Mouse (Mus musculus) spleen, postnatal 4 days (tissue): ENCODE data around the gene Myrfl.

Source experiments
- DNase-seq, 2 experiments: peaks; one replicate each; pipeline ENCODE4 v3.0.0; 2022; ENCODE audit warnings: low spot score in 2 of 2

Gene Myrfl

DNA sequence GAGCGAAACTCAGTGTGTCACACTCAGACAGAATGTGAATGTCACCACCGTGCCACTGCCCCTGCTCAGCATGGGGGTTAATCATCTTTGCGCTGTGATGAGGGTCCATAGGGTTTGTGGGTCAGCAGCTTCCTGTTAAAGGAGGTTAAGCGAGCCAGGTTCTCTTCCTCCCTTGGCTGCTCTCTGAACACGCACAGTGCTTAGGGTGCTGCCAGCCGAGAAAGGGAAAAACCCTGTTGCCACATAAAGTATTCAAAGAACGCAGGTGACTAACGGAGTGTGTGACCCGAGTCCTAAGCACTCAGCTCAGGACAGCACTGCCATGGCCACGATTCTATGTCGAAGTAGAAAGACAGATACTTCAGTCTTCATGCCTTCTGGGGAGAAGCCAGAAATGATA is 69.4 kb downstream of the Myrfl start:
- DNase-seq, result no peak

DNA sequence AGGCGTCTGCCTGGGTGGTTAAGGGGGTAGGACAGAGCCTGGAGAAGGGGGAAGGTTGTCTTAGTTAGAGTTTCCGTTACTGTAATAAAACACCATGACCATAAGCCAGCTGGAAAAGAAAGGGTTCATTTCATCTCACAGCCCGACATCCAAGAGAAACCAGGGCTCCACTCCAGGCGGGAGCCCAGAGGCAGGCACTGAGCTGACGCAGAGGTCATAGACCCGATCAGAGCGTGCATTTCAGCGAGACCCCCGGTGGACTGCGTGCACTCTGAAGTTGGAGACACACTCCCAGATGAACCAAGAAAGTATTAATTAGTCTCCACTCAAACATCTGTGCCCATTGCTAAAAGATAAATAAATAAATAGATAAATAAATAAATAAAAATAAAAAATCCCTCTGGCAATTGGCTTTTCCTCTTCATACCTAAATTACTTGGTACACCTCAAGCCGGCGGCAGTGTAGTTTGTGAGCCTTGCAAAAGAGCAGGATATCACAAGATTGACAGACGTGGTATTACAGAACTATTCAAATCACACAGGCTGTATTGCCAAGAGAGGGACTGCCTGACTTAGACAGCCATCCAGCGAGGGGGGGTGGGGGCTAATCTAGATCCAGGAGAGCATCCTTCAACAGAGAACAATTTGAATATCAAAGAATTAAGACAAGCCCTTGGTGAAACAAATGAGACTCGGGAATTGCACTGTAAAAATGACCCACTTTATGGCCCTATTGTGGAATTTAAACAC is 81.2 kb downstream of the Myrfl start:
- DNase-seq, result no peak

DNA sequence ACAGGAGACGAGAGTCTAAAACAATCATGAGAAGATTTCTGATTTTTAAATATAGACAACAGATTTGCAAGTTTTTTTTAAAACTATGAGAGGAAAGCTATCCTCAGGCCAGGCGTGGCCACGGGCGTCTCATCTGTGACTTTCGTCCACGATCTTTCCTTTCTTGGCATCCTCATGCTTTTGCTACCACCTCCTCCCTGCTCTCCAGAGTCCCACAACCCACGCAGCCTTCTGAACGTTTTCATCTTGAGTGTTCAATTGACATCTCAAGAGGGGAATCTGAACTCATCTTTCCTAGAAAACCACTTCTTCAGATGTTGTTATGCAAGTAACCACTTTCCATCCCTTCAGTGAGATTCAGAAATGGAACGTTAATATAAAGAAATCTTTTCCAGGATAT is 83.6 kb downstream of the Myrfl start:
- no peak for DNase-seq

DNA sequence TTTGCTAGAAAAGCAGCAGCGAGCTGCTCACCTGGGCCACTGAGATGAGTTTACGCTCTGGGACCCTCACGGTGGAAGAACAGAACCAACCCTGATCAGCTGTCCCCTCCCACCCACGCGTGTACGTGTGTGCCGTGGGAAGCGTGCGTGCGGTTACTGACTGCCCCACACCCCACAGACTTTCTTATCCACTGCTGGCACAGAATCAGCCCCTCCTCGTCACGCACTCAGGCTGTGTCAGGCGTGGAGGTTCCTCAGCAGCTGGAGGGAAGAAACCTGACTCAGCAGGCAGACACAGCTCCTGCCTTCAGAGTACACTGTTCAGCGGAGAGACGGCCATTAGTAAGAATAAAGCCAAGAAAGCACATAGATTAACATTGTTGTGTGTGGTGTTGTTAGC is 86.0 kb downstream of the Myrfl start:
- no peak for DNase-seq

DNA sequence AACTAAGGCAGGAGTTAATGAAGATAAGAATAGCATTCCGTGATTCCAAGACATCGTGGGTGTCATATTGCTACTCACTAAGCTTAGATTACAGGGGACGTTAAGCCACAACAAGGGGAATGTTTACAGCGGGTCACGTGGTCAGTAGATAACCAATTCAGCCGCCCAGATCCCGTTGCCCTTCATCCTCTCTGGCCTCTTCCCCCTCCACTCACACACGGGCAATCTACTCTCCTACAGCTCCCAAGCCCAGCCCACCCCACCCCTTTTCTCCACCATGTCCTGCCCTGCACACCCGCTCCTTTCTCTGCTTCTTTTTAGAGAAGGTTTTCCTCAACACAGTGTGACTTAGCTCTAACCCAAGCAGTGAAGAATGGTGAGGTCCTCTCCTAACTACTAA is 87.3 kb downstream of the Myrfl start:
- DNase-seq, result no peak

DNA sequence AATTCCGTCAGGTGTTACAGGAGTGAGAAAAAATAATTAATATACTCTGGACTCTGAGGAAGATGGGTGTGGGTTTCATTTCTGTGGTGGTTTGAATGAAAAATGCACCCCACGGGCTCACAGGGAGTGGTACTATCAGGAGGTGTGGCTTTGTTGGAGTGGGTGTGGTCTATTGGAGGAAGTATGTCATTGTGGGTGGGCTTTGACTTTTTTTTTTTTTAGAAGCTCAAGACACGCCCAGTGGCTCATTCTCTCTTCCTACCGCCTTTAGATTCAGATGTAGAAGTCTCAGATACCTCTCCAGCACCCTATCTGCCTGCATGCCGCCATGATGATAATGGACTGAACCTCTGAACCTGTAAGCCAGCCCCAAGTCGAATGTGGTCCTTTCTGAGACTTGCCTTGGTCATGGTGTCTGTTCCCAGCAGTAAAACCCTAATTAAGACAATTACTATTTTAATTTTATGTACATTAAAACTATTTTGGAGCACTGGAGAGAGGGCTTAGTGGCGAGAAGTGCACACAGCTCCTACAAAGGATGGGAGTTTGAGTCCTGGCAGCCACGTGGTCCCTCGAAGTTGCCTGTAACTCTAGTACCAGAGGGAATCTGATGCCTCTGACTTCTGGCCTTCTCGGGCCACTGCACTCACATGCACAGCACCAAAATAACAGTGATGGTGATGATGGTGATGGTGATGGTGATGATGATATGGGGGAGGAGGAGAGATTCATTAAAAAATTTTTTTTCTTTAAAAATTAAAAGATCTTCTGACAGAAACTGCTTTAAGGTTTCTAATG is 88.0 kb downstream of the Myrfl start:
- DNase-seq, result no peak

DNA sequence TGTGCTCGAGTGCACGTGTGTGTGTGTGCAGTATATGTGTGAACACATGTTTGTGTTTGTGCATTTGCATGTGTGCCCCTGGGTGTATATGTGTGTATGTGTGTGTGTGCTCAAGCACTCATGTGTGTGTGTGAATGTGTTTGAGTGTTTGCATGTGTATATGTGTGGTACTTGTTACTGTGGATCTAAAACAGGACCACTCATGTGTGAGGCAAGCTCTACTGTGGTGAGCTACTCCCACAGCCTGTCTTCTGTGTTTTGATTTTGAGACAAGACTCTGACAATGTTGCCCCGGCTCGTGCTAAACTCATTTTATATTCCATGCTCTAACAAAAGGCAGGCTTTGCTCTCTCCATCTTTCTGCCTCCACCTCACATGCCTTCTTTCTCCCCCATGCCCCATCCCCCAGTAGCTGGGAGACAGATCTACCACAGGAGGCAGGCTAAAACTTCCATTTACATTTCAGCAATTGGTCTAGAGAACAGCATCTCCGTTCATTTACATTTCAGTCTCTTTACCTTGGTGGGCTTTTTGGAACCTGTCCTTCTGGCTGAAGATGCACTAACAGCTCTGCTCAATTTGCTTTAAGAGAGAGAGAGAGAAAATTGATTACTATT is 94.4 kb downstream of the Myrfl start:
- DNase-seq, result no peak

DNA sequence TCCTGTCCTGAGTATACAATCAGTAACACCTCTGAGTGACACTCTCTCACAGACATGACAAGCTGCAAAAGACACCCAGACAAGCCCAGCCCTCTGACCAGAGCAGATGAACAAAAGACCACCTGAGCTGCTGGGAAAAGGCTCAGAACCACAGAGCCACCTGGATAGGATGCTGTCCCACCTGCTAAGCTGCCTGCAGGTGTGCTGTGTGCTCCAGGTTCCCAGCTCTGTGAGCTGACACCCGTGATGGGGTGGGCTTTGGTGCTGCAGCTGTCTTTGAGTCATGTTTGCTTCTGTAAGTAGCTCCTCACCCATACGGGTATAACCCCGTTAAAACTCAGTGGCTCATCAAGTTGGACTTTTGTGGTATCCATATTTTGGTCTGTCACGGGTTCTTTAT is 95.4 kb downstream of the Myrfl start:
- DNase-seq, result no peak

DNA sequence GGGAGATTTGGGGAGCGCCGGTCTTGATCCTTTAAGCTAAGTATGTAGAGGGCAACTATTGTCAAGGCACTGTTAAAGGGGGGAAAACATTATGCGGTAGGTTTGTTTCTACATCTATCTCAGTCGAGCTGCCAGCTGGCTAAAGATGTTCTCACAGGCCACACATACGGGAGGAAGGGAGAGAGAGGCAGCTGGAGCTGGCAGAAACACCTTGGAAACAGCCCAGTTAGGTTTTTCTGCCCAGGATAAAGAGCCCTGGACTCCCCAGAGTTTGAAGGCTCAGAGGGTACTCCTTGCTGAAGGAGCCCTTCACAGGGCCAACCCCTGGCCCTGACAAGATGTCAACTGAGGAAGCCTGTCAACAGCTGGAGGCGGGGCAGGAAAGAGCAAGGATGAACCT is 100.7 kb downstream of the Myrfl start:
- no peak for DNase-seq

DNA sequence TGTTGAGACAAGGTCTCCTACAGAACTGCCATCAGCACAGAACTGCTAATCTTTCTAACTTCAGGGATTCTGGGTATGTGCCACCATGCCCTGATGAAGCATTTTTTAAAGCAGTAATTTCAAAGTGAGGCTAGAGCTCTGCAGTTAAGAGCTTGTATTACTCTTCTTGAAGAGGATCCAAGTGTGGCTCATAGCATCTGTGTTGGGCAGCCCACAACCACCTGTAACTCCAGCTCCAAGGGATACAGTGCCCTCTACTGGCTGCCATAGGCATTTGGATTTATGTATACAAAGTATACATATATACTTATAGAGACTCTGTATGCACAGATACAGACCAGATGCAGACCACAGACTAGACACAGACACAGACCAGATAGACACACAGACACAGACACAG is 107.6 kb downstream of the Myrfl start:
- DNase-seq, result no peak

DNA sequence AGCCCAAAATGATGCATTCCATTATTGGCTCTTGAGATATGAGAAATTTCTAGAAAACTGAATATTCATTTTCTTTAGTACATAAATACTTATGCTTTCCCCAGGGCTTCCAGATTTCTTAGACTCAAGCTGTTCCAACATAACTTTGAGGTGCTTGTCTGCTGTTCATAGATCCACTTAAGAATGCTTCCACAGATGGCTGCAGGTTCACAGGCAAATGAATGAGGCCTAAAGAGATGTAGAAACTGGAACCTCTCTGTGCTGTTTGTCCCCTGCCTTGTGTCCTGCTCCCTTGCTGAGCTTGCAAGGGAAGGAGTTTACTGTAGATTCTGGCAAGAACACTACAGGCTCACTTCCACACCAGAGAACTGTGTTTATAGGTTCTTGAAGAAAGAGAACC is 108.3 kb downstream of the Myrfl start:
- DNase-seq, result no peak

DNA sequence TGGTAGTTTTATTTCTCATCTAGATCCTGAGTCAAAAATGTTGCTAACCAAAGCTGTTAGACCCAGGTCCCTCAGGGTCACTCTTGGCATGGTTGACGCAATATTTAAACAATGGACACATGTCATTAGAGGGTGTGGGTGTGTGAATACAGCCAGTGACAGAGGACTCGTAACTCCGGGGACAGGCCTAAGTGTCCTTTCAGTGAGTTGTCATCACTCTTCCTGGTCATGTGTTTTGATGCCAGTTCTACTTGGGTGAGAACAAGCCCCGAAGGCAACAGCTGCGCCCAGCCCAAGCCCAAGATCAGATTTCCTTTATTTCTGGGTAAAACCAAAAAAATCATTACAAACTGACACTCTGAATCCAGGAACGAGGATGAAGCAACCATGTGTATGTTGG is 112.6 kb downstream of the Myrfl start:
- DNase-seq, result no peak

DNA sequence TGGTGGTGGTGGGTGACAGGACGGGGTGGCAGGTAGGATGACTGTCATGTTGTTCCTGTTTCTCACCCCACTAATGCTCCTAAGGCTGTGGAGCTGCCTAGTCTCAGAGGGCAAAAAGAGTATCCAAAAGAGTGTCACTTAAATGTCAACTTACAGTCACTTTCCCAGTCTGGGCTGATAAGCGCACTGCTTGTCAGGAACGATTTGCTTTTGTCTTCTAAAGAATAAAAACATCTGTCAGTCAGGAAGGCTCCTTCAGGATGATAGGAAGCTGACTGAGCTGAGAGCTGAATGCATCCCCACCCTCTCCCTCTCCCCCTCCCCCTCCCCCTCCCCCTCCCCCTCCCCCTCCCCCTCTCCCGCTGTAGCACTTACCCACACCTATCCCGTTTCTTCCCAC is 113.7 kb downstream of the Myrfl start:
- no peak for DNase-seq

DNA sequence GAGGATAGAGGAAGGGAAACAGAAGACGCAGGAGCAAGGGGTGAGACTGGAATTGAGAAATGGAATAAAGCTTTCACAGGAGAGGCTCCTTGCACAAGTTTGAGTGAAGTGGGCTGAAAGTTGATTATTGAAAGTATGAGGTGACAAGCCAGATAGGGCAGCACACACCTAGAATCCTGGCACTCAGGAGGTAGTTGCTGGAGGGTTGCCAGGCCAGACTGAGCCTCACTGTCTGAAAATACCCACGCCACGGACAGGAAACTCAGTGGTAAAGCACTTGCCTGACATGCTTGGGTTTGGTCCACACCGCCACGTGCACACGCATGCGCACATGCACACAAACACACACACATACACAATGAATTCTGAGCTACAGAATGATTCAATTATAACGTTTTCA is 118.8 kb downstream of the Myrfl start:
- DNase-seq, result no peak

DNA sequence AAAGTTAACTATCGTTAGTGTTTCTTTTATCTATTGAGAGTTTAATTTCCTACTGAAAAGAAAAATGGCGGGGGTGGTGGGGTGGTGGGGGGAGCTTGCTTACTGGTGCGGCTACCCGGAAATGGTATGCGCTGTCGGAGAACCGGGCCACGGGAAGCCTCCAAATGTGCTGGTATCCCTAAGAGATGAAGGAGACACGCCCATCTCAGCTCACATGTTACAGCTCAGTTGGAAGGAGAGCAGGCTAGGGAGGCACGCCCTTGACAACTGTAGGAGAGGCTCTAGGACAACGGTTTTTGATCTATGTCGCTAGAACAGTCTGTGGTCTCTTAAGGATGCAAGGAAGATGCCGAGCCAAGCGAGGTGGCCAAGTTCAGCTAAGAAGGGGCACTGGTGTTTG is 119.9 kb downstream of the Myrfl start:
- no peak for DNase-seq

DNA sequence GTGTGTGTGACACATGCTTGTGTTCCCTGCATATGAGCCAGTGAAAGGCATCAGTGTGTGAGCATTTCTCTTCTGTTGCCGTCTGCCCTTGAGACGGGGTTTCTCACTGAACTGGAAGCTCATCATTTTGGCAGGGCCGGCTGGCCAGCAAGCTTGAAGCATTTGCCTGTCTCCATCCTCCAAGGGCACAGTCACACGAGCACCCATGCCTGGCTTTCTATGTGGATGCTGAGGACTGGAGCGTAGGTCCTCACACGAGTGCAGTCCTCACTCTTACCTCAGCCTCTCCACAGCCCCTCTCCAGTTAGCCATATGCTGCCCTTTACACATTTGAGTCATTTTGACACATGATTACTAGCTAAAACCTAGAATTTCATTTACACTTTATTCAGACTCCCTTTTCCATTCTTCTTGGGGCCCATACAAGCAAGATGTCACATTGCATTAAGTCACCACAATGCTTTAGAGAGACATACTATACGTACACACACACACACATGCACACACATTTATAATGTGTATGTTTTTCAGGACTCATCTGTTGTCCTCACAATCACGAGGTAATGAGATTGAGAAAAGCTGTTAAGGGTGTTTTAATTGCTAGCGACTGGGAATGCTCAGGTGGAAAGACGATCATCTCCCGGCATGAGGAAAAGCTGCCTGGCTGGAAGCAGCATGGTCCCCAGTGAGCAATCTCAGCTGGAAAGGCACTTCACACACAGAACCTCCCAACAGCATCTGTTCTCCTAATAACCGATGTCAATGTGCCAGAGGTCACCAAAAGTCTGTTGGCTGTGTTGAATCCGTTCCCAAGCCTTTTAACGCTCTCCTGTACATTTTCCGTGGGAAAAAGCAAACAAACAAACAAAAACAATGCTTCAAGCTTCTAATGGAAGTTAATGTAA is 122.6 kb downstream of the Myrfl start:
- DNase-seq, result no peak

DNA sequence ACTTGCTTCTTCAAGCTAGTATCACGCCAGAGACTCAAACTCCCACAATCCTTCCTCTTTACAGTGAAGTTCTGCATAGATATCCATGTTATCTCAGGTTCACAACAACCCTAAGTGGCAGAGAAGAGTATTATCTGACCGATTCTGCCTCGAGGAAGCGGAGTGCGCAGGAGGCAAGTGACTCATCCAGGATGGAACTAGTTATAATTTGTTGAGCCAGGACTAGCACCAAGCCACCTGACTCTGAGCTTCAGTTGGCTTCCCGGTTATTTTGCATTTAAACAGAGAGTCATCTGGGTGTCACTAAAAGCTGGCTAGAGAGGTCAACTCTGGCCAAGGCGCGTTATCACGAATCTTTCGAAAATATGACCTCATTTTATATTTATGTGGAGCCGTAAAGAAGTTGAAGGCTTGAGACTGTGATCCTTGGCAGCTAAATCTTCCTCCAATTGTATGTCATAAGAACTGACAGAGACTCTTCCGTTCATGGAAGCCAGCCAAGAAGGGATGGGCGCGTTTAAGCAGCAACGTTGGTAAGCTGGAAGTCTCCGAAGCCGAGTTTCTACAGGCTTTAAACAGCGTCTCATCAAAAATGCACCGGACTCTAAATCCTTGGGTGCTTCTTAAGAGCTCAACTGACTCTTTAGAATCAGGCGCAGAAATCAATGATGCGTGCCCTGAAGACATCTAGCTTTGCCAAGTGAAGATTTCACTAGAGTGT is 125.3 kb downstream of the Myrfl start:
- DNase-seq, result no peak

DNA sequence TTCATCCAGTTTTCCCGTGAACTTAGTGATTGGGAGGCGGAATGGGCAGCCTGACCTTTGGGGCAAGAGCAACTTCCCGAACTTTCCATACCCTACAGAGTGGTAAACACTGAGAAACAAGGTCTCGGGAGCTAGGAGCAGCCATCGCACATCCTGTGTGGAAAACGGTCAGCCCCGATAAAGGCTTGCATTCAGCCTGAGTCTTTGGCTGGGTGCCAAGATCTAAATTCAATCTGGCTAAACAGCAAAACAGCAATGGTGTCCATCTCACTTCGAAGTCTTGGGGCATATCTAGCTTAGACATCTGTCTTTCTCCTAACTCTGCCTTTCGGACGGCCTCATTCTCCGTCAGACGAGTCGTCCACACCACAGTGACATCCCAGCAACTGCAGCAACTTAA is 128.1 kb downstream of the Myrfl start:
- DNase-seq, result no peak

DNA sequence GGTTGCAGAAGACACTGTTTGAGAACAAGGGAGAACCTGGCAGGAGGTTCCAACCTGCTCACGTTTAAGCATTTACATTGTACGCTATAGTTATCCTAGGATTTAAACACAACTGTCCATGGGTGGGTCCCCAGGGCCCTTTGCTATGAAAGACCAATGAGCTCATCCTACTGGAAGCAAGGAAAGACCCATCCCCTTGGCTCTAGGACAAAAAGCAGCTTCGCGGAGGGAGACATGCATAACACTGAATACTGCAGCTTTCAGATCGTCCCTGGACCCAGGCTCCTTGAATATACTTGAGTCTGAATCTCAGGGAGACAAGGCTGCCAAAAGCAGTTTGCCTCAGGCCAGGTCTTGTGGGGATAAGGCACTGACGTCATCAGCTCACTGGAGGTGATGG is 130.2 kb downstream of the Myrfl start:
- DNase-seq, result no peak

DNA sequence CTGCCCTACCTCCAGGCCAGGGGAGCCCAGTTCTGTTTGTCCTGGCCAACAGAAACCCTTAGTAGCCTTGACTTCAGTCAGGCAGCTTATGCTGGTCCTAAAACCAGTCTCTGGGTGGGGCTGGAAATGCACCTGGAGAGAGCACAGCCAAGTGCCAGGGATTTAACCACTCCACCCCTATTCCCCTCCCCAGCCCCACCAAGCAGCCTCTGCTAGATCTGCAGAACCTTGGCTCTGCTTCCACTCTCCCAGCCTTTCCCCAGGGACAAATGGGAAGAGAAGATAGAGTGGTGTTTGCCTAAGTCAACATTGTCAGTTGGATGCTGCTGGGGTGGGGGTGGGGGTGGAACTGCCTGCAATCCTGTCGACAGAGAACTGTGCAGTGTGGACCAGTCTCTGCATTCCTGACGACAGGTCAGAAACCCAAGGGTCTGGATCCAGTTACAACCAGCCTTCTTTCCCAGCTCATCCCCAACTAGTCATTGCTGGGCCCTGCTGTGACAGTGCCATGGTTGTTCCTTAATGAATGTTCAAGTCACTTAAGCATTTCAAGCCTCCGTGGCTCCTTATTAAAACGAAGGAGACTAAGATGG is 135.1 kb downstream of the Myrfl start:
- DNase-seq, result no peak

DNA sequence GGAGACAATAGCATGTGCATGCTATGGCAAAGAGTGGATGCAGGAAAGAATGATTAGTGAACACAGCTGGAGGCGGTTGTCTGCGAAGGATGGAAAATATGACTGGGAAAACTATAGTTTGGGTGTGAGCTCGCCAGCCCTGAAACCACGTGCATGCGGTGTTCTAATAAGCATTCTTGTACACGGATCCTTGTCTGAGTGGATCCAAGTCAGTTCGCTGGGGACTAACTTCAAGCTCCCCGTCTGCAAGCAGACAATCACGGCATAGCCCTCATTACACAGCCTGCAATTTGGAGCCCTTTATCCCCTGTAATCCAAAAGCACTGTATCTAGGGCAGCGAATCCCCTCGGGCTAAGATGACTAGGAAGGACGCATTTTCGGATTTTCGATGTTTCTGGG is 136.2 kb downstream of the Myrfl start:
- DNase-seq, result no peak
